Mouse (Mus musculus) liver, postnatal 0 days (tissue): ENCODE measurements around the gene Syndig1.

ENCODE experiments used
- CTCF ChIP-seq: sonication (generic); IDR thresholded peaks from 2 replicates; pipeline ENCODE4 v1.5.1; 2016; ENCODE audit warnings: antibody characterized with exemption, low read depth
- EP300 ChIP-seq: IDR thresholded peaks from 2 replicates; pipeline ENCODE4 v1.6.1; 2016; ENCODE audit warnings: antibody characterized with exemption, low read depth, mild to moderate bottlenecking

GRCm38 (mm10) chr2:149865914-149866435 is 37.0 kb downstream of the Syndig1 start:
- no peak for TF ChIP-seq EP300
- no peak for TF ChIP-seq CTCF
